Mouse (Mus musculus) T-helper 1 cell (primary cell): ENCODE measurements at regions not wholly inside any gene's neighbourhood (a gene's known extent, or its start where the extent isn't known, plus 50 kb on each side); places are given as distances from the start of the nearest gene placed in this dataset.

Source experiments
- in situ Hi-C: fragments of 300-600 bp; cut with MboI, MseI; formaldehyde crosslinking; loops from one replicate; pipeline ENCODE4 v1.15.1; 2025; ENCODE audit warnings: high pct_unique_total_duplicates

GRCm38 (mm10) chr4:125208136-125208915 is 80.7 kb upstream of the Zc3h12a start:
- in situ Hi-C loops: no loop called here

DNA sequence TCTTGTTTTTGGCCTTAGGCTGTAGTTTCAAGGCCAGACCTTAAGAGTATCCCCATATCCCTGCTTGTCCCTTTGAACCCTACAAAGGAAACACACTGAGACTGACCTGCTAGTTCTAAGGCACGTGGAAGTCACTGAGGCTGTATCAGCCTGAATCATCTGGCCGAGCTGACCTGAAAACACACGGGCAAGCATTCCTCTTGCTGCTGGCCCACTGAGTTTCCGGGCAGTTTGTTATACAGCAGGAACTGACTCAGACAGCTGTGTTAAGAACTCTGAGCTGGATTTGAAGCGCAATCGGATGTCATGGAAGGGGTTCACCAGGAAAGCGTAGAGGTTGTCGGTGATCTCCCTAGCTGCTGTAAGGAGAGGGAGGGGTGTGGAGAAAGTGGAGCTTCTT is 75.9 kb upstream of the Zc3h12a start:
- in situ Hi-C loops: no loop called here

GRCm38 (mm10) chr4:125201638-125202325 is 74.1 kb upstream of the Zc3h12a start:
- in situ Hi-C loops: no loop called here

- in situ Hi-C loops: no loop called here
These were observed 73.1 kb upstream of the Zc3h12a start for GRCm38 (mm10) chr4:125200762-125201161.

DNA sequence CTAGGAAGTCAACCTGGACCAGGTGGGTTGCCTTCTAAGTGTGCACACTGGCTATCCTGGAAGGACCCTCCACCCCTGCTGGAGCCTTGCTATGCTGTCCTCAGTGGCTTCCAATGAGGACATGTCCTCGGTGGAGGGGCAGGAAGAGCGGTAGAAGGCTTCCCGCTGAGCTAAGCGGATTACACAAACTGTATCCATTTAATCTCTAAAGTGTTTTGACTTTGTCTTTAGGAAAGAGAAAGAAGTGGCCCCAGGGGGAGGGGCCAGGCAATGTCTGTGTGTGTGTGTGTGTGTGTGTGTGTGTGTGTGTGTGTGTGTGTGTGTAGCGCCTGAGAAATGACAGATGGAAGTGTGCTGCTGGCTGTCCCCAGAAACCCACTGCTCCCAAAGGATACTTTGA is 71.6 kb upstream of the Zc3h12a start:
- in situ Hi-C loops: no loop called here

DNA sequence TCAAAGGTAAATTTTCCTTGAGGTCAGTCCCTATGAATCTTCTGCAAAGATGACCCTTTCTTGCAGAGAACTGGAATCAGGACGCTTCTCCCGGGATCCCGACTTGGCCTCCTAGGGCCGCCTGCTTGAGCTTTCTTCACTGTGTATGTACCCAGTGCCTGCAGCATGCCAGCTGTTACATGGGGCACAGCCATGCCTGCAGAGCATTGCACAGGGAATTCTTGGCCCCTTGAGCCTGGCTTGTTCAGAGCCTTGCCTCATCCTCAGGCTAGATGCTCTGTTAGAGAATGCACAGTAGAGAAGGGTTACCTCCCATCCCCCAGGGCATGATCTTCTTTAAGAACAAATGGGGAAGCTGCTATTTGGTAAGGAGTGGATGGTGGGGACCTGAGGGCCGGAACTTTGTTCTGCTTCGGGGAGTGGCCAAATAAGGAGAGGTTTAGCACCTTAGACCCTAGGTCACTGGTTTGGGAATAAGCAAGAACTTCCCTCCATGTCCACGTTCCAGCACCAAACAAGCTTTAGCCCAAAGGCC is 68.3 kb upstream of the Zc3h12a start:
- in situ Hi-C loops: no loop called here

DNA sequence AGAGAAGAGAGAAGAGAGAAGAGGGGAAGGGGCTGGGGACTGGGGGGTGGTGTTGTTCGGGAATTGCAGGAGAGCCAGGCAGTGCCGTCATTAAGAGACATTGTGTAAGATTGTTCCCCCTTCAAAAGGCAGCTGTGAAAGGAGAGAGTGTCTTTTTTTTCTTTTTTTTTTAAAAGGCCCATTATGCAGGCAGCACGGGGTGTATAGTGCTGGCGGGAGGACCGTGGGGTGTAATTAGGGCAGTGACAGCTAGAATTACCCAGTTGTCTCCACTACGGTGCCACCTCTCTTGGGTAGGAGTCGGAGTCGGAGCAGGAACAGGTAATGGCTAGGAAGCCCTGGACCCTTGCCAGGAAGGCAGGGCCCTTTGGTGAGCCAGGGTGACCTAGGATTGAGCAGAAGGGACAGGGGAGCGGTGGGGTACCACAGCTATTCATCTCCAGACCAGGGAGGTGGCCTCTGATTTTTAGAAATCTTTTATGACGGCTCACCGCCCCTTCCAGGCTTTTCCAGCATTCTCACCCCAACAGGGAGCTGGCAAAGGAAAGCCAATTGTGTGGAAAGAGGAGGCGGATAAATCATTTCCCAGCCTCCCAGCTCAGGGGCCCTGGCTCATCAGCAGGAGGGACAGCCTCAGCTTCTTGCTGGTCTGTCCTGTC is 67.2 kb upstream of the Zc3h12a start:
- in situ Hi-C loops: no loop called here

DNA sequence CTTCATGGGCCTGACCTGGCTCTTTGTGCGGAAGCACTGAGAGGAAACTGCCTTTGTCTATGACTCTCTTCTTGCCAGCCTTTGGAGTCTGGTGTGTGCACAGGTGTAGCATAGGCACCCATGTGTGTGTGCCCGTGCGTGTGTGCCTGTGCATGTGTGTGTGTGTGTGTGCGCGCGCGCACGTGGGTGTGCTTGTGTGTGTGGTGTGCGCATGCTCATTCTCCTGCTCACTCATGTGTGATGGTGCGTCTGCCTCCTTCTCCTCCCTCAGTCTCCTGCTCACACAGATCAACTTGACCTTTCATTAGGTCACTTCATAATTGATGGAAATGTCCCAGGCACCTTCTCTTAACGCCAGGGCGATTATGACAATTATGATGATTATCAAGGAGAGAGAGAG is 66.7 kb upstream of the Zc3h12a start:
- in situ Hi-C loops: no loop called here

DNA sequence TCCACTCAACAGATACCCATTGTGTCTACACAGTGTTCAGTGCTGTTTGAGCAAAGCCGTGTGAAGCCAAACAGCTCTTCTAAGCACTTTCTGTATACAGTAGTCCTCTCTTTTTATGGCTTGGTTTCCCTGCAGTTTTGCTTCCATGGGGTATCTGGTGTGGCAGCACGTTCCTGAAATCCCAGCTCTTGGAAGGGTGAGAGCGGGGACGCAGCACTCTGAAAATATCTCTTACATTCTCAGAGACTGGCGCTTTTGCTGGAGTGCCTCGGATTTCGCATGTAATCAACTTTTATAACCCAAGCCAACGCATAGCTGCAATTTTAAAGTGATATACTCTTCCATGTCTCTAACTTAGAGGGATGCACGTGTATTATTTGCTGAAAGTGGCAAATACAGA is 64.0 kb upstream of the Zc3h12a start:
- in situ Hi-C loops: no loop called here

- in situ Hi-C loops: no loop called here
These were observed 63.4 kb upstream of the Zc3h12a start for GRCm38 (mm10) chr4:125191010-125191409.

GRCm38 (mm10) chr4:125189971-125190370 is 62.3 kb upstream of the Zc3h12a start:
- in situ Hi-C loops: no loop called here

DNA sequence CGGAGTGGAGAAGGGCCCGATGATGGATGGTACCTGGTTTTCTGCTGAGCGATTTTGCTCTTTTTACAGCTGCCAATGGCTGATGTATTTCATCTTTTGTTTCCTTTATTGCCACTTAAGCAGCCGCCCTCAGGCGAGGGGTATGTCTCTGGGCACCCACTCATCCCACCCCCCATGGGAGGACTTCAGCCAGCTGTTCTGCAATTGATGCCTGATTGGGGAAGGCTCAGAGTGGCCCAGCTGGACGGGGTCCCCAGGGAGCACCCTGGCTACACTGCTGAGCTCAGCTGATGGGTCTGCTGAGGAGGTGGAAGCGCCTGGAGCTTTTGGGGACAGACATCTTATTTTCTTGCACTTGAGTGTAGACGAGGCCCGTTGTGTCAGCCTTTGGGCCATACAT is 58.6 kb upstream of the Zc3h12a start:
- in situ Hi-C loops: no loop called here

DNA sequence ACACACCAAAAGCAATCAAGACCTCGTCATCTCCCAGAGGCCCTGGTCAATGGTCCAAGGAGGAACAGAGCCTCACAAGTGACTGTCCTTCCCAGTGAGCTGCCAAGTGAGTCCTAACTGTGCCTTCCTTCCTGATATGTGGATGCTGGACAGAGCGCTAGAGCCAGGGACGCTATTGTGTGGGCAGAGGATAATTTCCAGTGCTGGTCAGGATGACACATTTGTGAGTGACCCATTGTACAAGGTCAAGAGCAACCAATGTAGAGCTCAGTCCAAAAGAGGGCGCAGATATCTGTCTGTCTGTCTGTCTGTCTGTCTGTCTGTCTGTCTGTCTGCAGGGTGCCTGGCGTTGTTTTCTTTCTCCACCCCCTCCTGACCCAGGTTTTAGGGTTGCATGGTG is 57.4 kb upstream of the Zc3h12a start:
- in situ Hi-C loops: no loop called here

- in situ Hi-C loops: no loop called here
These were observed 53.3 kb upstream of the Zc3h12a start for GRCm38 (mm10) chr4:125180947-125181346.

DNA sequence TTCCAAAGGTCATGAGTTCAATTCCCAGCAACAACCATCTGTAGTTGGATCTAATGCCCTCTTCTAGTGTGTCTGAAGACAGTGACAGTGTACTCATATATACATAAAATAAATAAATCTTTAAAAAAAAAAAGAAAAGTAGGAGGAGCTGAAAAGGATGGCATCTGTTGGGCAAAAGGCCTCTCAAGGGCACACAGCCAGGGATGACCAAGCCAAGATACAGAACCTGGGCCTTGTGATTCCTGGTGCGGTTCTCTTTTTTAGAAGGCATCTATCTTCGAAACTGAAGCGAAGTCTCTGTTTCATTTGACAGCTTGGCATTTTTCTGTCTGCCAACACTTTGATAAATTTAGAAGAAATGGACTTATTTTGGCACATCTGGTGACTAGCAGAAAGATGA is 50.9 kb upstream of the Zc3h12a start:
- in situ Hi-C loops: no loop called here

DNA sequence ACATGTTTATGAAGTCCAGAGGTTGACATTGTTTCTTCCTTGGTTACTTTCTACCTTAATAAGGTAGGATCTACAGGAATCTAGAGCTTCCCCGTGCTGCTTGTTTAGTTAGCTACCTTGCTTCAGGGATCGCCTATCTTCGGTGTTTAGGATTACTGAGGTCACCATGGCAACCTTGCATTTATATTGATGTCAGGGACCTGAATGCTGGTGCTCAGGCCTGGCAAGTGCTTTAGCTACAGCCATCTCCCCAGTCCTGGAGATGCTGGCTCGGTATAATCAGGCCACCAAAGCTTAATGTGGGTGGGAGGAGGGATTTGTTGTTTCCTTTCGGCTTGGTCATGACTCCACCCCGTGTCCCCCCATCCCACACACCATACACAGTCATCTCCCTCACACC is 50.0 kb upstream of the Zc3h12a start:
- in situ Hi-C loops: no loop called here
